Mouse (Mus musculus) forebrain, embryonic 11.5 days (tissue): Measurements from ENCODE around the gene Arid3a. TPM values are rescaled to one million over a fixed set of nuclear protein-coding genes. Genes with fewer than 3 reads are reported as not detected.

Experiments
- ATAC-seq: fragments of 200-750 bp; cut with Nextera tagmentation; replicated peaks from 2 replicates; pipeline ENCODE4 v1.8.0; 2017; ENCODE audit warnings: moderate TSS enrichment; ENCODE audit not compliant: low FRiP score
- DNase-seq: peaks from one replicate; pipeline ENCODE4 v3.0.0-alpha.2; 2017; ENCODE audit warnings: low spot score
- H3K27ac ChIP-seq: fragments of 300-500 bp; sonication (generic); 2 replicates; pipeline ENCODE4 v1.5.1; 2014; ENCODE audit warnings: low read depth, low read length
- H3K27me3 ChIP-seq: fragments of 300-500 bp; sonication (generic); 2 replicates; pipeline ENCODE4 v1.6.1; 2014; ENCODE audit warnings: mild to moderate bottlenecking, low read length, mixed read lengths; ENCODE audit not compliant: control insufficient read depth, insufficient read depth
- H3K36me3 ChIP-seq: fragments of 300-500 bp; sonication (generic); 2 replicates; pipeline ENCODE4 v1.6.1; 2014; ENCODE audit warnings: mild to moderate bottlenecking, low read length, moderate library complexity, mixed read lengths; ENCODE audit not compliant: control insufficient read depth, insufficient read depth
- H3K4me1 ChIP-seq: fragments of 300-500 bp; sonication (generic); replicated peaks from 2 replicates; pipeline ENCODE4 v1.6.1; 2014; ENCODE audit warnings: low read length, mixed read lengths; ENCODE audit not compliant: control insufficient read depth, insufficient read depth
- H3K4me2 ChIP-seq: fragments of 300-500 bp; sonication (generic); 2 replicates; pipeline ENCODE4 v1.6.1; 2014; ENCODE audit warnings: low read depth, mild to moderate bottlenecking, low read length, moderate library complexity, mixed read lengths; ENCODE audit not compliant: severe bottlenecking
- H3K4me3 ChIP-seq: fragments of 300-500 bp; sonication (generic); 2 replicates; pipeline ENCODE4 v1.5.1; 2014; ENCODE audit warnings: low read depth, low read length
- H3K9ac ChIP-seq: fragments of 300-500 bp; sonication (generic); 2 replicates; pipeline ENCODE4 v1.6.1; 2014; ENCODE audit warnings: low read length
- H3K9me3 ChIP-seq: fragments of 300-500 bp; sonication (generic); 2 replicates; pipeline ENCODE4 v1.6.1; 2016; ENCODE audit warnings: low read length, mixed read lengths; ENCODE audit not compliant: control insufficient read depth
- WGBS: fragments of 180-500 bp; shearing (Covaris S2); extraction: QIAGEN DNeasy Blood & Tissue Kit; methylation state at CpG from one replicate; pipeline ENCODE4 v1.1.7; 2014; 5-methylcytosine and 5-hydroxymethylcytosine counted together
- polyA plus RNA-seq: library from polyadenylated mRNA; unstranded; fragments of >200 nt; fragmentation: Nextera tagmentation; extraction: Ambion mirVana; gene quantifications from 2 replicates; pipeline ENCODE4 v1.2.1, GENCODE M21; 2014

The Arid3a gene
- polyA plus RNA-seq, 1 experiment from 2014 or later: 6.6 TPM

DNA sequence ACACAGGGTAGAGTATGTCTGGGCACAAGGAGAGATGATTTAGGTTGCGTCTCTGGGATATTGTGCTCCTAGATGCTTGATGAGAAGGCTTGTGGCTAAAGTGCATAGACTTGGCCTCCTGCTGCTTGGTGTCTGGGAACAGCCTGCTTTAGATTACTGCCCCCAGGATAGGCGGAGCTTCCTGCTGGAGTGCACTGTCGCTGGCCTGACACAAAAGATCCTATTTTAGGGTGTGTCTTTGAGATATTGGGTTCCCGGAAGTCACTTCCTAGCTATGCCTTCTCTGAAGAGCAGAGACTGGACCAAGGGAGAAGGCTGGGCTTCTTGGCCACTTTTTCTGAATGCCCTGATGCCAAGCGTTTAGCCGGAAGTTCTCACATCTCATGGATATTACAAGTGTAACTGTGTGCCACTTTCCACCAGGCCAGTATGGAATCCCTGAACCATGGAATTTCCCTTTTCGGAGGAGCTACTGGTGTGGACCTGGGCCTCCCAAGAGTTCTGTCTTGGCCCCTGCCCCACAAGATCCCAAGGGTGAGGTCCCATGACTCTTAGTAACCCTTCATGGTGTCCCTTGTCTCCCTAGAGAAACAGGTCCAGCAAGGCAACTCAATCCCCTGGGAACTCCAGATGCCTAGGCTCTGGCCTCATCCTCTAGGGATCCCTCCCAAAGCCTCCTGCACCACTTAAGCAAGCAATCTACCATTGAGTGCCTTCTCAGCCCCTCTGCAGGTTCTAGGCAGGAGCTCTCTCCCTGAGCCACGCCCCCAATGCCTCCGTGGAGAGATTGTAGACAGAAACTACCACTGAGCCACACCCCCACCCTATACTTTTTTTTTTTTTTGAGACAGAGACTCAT is 76.8 kb downstream of the Arid3a start:
- 59% methylated on average over 9 of the region's 9 CpGs for WGBS
- H3K36me3 ChIP-seq: no peaks in the 10 kb centered on the region
- no peak overlapping the region for H3K4me3 ChIP-seq
- no peaks in the 10 kb centered on the region for H3K4me1 ChIP-seq
- H3K9ac ChIP-seq: no peak overlapping the region
- no peak overlapping the region for H3K4me2 ChIP-seq
- DNase-seq (no peak), ATAC-seq (no peak)
- peaks cover 12% of the 10 kb centered on the region for H3K27me3 ChIP-seq
- H3K27ac ChIP-seq: no peak overlapping the region
- no peaks in the 10 kb centered on the region for H3K9me3 ChIP-seq

DNA sequence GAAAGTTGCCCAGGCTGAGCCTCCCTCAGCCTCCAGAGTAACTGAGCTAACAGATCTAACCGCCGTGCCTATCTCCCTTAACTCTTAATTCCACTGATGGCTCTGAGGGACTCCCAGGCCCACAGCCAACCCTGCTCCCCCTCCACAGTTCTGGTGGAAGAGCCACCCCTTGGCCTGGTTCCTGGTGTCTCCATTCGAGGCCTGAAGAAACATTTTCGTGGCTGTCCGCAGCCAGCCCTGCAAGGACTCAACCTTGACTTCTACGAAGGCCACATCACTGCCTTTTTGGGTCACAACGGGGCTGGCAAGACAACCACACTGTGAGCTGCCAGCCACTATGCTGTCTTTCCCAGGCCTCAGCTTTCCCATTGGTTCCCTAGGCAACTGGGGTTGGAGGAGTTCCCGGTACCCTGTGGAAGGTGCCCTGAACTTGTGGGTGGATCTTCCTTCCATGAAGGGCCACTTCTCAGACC is 77.4 kb downstream of the Arid3a start:
- Histone ChIP-seq H3K4me3 (no peak overlapping the region), H3K36me3 (no peaks in the 10 kb centered on the region), H3K4me1 (no peaks in the 10 kb centered on the region), H3K27ac (no peak overlapping the region), H3K27me3 (peaks cover 12% of the 10 kb centered on the region; the same call in 1 of the 2 replicates), H3K4me2 (no peak overlapping the region), H3K9ac (no peak overlapping the region), H3K9me3 (no peaks in the 10 kb centered on the region)
- ATAC-seq (no peak), DNase-seq (no peak)
- 92% methylated on average over 8 of the region's 8 CpGs for WGBS

Other genes starting within 250 kb of the Arid3a start
- gene Cdc34, start 244.8 kb upstream of the Arid3a start, polyA plus RNA-seq: 180 and 185 TPM in 2 replicates
- gene Gzmm, start 238.0 kb upstream of the Arid3a start, polyA plus RNA-seq: 0.81 and 0.92 TPM in 2 replicates
- 551 and 582 TPM in 2 replicates for gene Bsg, start 222.6 kb upstream of the Arid3a start, polyA plus RNA-seq
- gene Hcn2, start 210.4 kb upstream of the Arid3a start, polyA plus RNA-seq: 0.15 and 0.40 TPM in 2 replicates
- 41.1 and 44.8 TPM in 2 replicates for gene Polrmt, start 180.5 kb upstream of the Arid3a start, polyA plus RNA-seq
- gene Fgf22, start 172.0 kb upstream of the Arid3a start, polyA plus RNA-seq: 0.36 and 0.40 TPM in 2 replicates
- gene Rnf126, start 160.1 kb upstream of the Arid3a start, polyA plus RNA-seq: 118 TPM in 2 replicates
- 0.41 and 1.0 TPM in 2 replicates for gene Fstl3, start 149.8 kb upstream of the Arid3a start, polyA plus RNA-seq
- not detected in 2 replicates for gene Prss57, start 136.1 kb upstream of the Arid3a start, polyA plus RNA-seq
- 140 and 157 TPM in 2 replicates for gene Palm, start 133.5 kb upstream of the Arid3a start, polyA plus RNA-seq
- 0.39 and 0.99 TPM in 2 replicates for gene Misp, start 106.1 kb upstream of the Arid3a start, polyA plus RNA-seq
- 261 and 295 TPM in 2 replicates for gene Ptbp1, start 72.6 kb upstream of the Arid3a start, polyA plus RNA-seq
- gene Prtn3, start 52.6 kb upstream of the Arid3a start, polyA plus RNA-seq: 13.0 and 13.3 TPM in 2 replicates
- gene Plppr3, start 52.4 kb upstream of the Arid3a start, polyA plus RNA-seq: 131 and 146 TPM in 2 replicates
- gene Elane, start 40.8 kb upstream of the Arid3a start, polyA plus RNA-seq: not detected in 2 replicates
- not detected in 2 replicates for gene Cfd, start 36.2 kb upstream of the Arid3a start, polyA plus RNA-seq
- gene Med16, start 18.1 kb upstream of the Arid3a start, polyA plus RNA-seq: 60.4 and 60.6 TPM in 2 replicates
- gene Gm26602, start 16.2 kb upstream of the Arid3a start, polyA plus RNA-seq: 3.3 and 14.8 TPM in 2 replicates
- gene Kiss1r, start 10.1 kb upstream of the Arid3a start, polyA plus RNA-seq: 0.55 and 1.0 TPM in 2 replicates
- 135 and 145 TPM in 2 replicates for gene R3hdm4, start 5.8 kb upstream of the Arid3a start, polyA plus RNA-seq
- gene Wdr18, start 33.1 kb downstream of the Arid3a start, polyA plus RNA-seq: 111 and 112 TPM in 2 replicates
- 0.29 and 0.33 TPM in 2 replicates for gene Grin3b, start 43.7 kb downstream of the Arid3a start, polyA plus RNA-seq
- 17.8 and 18.6 TPM in 2 replicates for gene Tmem259, start 57.3 kb downstream of the Arid3a start, polyA plus RNA-seq
- 160 and 182 TPM in 2 replicates for gene Cnn2, start 61.5 kb downstream of the Arid3a start, polyA plus RNA-seq
- 3.4 and 3.9 TPM in 2 replicates for gene Abca7, start 69.5 kb downstream of the Arid3a start, polyA plus RNA-seq
- 4.6 and 4.9 TPM in 2 replicates for gene Arhgap45, start 89.6 kb downstream of the Arid3a start, polyA plus RNA-seq
- 217 and 243 TPM in 2 replicates for gene Polr2e, start 112.8 kb downstream of the Arid3a start, polyA plus RNA-seq
- 506 and 516 TPM in 2 replicates for gene Gpx4, start 120.1 kb downstream of the Arid3a start, polyA plus RNA-seq
- gene Sbno2, start 178.5 kb downstream of the Arid3a start, polyA plus RNA-seq: 12.5 and 13.6 TPM in 2 replicates
- gene Stk11, start 188.8 kb downstream of the Arid3a start, polyA plus RNA-seq: 26.5 and 31.6 TPM in 2 replicates
- 401 and 414 TPM in 2 replicates for gene Atp5d, start 211.6 kb downstream of the Arid3a start, polyA plus RNA-seq
- 10.4 and 15.0 TPM in 2 replicates for gene Cbarp, start 213.8 kb downstream of the Arid3a start, polyA plus RNA-seq
- gene Midn, start 221.2 kb downstream of the Arid3a start, polyA plus RNA-seq: 58.3 and 66.4 TPM in 2 replicates
- 82.0 and 83.4 TPM in 2 replicates for gene Cirbp, start 238.9 kb downstream of the Arid3a start, polyA plus RNA-seq
- gene 1600002K03Rik, start 245.9 kb downstream of the Arid3a start, polyA plus RNA-seq: 6.4 and 8.3 TPM in 2 replicates